Mouse (Mus musculus): ENCODE results near the gene Vmn2r25. TPM values are rescaled to one million over a fixed set of nuclear protein-coding genes. Genes with fewer than 3 reads are reported as not detected.

Gene Vmn2r25
- polyA plus RNA-seq (2012; rRNA removed), result not detected in 2 replicates

GRCm38 (mm10) chr6:123853363-123853762 lies at the start of gene Vmn2r25:
TSS of gene Vmn2r25 (minus strand) at chr6:123853463.

DNA sequence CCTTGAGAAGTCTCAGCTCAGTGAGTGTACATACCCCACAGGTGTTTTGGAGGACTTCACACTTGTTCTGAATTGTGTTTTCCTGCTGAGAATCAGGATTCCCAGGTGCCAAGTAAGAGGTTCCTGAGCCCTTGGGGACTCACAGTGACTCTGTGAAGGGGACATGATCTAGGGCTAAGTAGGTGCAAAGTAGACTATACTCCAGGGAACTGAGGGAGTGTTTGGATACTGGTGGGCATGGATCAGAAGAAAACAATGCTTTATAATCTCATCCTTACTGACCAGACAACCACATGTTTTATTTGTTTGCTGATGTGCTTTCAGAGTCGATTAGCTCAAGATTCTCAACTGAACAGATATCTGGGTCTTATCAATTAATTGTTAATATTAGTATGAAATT lies 74.7 kb downstream of the Vmn2r25 start, which contains the start of gene Vmn2r24:
Gene Vmn2r24 (plus strand): TSS at position 301 of the 400 bp plus-strand sequence.

Other genes starting within 250 kb of the Vmn2r25 start
- gene Vmn2r22, start 202.7 kb downstream of the Vmn2r25 start, polyA plus RNA-seq (2012; rRNA removed), result not detected in 2 replicates
- not detected in 2 replicates for gene Vmn2r23, start 150.8 kb downstream of the Vmn2r25 start, polyA plus RNA-seq (2012; rRNA removed)
- gene Vmn2r24, start 74.6 kb downstream of the Vmn2r25 start, polyA plus RNA-seq (2012; rRNA removed), result not detected in 2 replicates
- not detected in 2 replicates for gene Vmn2r26, start 171.1 kb upstream of the Vmn2r25 start, polyA plus RNA-seq (2012; rRNA removed)

Measured in central nervous system, embryonic 18 days (tissue).